Mouse (Mus musculus) spleen, adult 12 weeks (tissue): ENCODE data around the gene Rybp.
A peak's percentile ranks its signal among the peaks of the same experiment; 100 is the strongest.

ENCODE experiments used
- DNase-seq: peaks from one replicate; pipeline ENCODE4 v3.0.0; 2022; ENCODE audit warnings: low spot score

The Rybp gene

GRCm38 (mm10) chr6:100288016-100288729, 888 bp upstream of the Rybp start:
- peak; percentile 25 for DNase-seq

GRCm38 (mm10) chr6:100286573-100287333, 532 bp downstream of the Rybp start:
- peak; percentile 46 for DNase-seq

- no peak for DNase-seq
These were observed 1.2 kb downstream of the Rybp start for GRCm38 (mm10) chr6:100285985-100286572.

GRCm38 (mm10) chr6:100278841-100279240, 8.4 kb downstream of the Rybp start:
- no peak for DNase-seq

GRCm38 (mm10) chr6:100276344-100276743, 10.9 kb downstream of the Rybp start:
- DNase-seq: no peak

GRCm38 (mm10) chr6:100275643-100276042, 11.6 kb downstream of the Rybp start:
- DNase-seq: no peak

- no peak for DNase-seq
These were observed 13.7 kb downstream of the Rybp start for GRCm38 (mm10) chr6:100273556-100273955.

- DNase-seq: no peak
These were observed 15.3 kb downstream of the Rybp start for GRCm38 (mm10) chr6:100271992-100272391.

- DNase-seq: no peak
These were observed 16.5 kb downstream of the Rybp start for GRCm38 (mm10) chr6:100270765-100271164.

GRCm38 (mm10) chr6:100259607-100260006, 27.7 kb downstream of the Rybp start:
- no peak for DNase-seq

GRCm38 (mm10) chr6:100258278-100258677, 29.0 kb downstream of the Rybp start:
- no peak for DNase-seq

GRCm38 (mm10) chr6:100255411-100255810, 31.9 kb downstream of the Rybp start:
- no peak for DNase-seq

- no peak for DNase-seq
These were observed 32.6 kb downstream of the Rybp start for GRCm38 (mm10) chr6:100254671-100255070.

- no peak for DNase-seq
These were observed 42.8 kb downstream of the Rybp start for GRCm38 (mm10) chr6:100244474-100244873.

- no peak for DNase-seq
These were observed 52.2 kb downstream of the Rybp start for GRCm38 (mm10) chr6:100235036-100235435.

- DNase-seq: no peak
These were observed 53.8 kb downstream of the Rybp start for GRCm38 (mm10) chr6:100233522-100233921.

- no peak for DNase-seq
These were observed 54.2 kb downstream of the Rybp start for GRCm38 (mm10) chr6:100233061-100233460.

- no peak for DNase-seq
These were observed 61.1 kb downstream of the Rybp start for GRCm38 (mm10) chr6:100226204-100226603.

- DNase-seq: no peak
These were observed 63.4 kb downstream of the Rybp start for GRCm38 (mm10) chr6:100223932-100224331.

GRCm38 (mm10) chr6:100223435-100223834, 63.9 kb downstream of the Rybp start:
- DNase-seq: no peak

GRCm38 (mm10) chr6:100222927-100223326, 64.4 kb downstream of the Rybp start:
- DNase-seq: no peak

- no peak for DNase-seq
These were observed 65.5 kb downstream of the Rybp start for GRCm38 (mm10) chr6:100221803-100222202.

- DNase-seq: no peak
These were observed 66.2 kb downstream of the Rybp start for GRCm38 (mm10) chr6:100220917-100221560.
